Mouse (Mus musculus): Measurements from ENCODE around the gene Cyfip2. TPM values are rescaled to one million over a fixed set of nuclear protein-coding genes. Genes with fewer than 3 reads are reported as not detected.

Cyfip2 gene
- 44.6 and 47.1 TPM in 2 replicates for polyA plus RNA-seq (2012; ENCODE audit: low replicate concordance)

DNA sequence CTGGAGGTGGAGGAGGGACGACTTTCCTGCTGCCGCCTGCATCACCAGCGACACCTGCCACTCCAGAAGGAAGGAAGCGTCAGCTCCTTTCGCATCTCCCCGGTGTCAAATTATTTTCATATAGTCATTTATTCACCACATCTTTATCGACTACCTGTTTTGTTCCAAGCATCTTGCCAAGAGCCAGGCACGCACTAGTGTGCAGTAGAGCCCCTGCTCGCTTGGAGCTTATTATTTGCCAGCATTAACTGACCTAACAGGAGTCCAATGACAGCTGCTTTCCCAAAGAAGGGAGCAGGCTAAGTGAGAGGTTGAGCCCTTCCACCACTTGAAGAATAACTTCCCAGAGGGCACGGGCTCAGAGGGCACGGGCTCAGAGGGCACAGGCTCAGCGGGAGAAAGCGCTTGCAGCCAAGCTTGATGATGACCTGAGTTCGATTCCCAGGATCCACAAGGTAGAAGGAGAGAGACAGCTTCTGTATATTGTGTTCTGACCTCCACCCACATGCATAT, at the start of gene Cyfip2:
TSS of gene Cyfip2 (minus strand) at position 337 of the 513 bp plus-strand sequence.

DNA sequence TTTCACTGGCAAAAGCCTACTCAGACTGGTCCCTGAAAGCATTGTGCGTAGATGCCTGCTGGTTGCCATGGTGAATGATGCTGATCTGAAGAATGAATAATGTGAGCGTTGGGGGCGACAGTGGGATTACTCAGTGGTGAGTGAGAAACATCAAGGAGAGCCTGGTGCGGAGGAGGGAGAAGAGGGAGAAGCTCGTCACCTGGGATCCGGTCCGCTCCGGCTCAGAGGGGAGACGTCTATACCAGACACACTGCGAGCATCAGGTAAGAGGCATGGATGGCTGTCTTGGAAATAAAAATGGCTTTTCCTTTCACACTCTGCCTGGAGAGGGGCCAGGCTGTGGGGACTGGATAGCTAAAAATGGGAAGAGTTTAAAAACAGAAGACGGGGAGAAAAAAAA, 77.3 kb downstream of the Cyfip2 start, which contains the start of gene Fndc9:
TSS of gene Fndc9 (plus strand) at position 198 of the 400 bp plus-strand sequence.

DNA sequence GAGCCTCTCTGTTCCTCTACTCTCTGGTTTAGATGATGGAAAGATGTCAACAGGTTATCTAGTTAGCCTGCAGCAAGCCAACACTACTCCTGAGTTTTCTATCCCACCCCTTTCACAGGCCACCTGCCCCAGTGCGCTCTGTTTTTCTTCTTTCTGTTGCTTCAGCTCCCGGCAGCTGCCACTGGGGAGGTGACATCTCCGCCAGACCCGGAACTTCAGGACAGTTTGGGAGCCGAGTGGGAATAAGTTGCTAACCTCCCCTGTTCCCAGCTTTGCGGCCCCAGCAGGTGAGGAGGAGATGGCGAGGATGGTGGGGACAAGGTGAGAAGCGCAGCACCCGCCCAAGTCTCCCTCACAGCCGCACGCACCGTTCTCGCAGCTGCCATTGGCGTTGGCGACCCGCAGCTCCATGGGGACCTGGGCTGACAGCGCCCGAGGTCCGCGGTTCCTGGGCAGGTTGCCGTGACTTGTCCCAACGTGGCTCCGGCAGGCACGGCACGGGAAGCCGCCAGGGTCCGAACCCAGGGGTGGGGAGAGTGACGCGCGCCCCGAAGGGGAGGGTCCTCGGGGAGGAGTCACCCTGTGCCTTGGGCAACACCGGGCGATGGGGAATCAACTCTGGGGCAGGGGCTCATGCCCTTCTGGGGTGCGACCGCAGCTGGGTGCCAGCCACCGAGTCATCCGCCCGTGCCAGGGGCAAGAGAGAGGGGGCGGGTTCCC, 146.6 kb downstream of the Cyfip2 start, which contains the start of gene Nipal4:
TSS of gene Nipal4 (minus strand) at position 643 of the 720 bp plus-strand sequence.

Other genes starting within 250 kb of the Cyfip2 start
- gene Nipal4, start 146.4 kb downstream of the Cyfip2 start, polyA plus RNA-seq (2012; ENCODE audit: low replicate concordance) = 0.07 TPM in 1 of 2 replicates, not detected in the other
- gene Fndc9, start 77.3 kb downstream of the Cyfip2 start, polyA plus RNA-seq (2012; ENCODE audit: low replicate concordance) = not detected in 2 replicates
- gene Itk, start 76.7 kb upstream of the Cyfip2 start, polyA plus RNA-seq (2012; ENCODE audit: low replicate concordance) = 4.5 and 17.7 TPM in 2 replicates
- gene Fam71b, start 83.7 kb upstream of the Cyfip2 start, polyA plus RNA-seq (2012; ENCODE audit: low replicate concordance) = 1.0 and 2.1 TPM in 2 replicates
- gene Med7, start 124.1 kb upstream of the Cyfip2 start, polyA plus RNA-seq (2012; ENCODE audit: low replicate concordance) = 88.2 and 214 TPM in 2 replicates
- gene Havcr2, start 142.1 kb upstream of the Cyfip2 start, polyA plus RNA-seq (2012; ENCODE audit: low replicate concordance) = 0.77 and 0.97 TPM in 2 replicates
- not detected in 2 replicates for gene Gm12169, start 211.4 kb upstream of the Cyfip2 start, polyA plus RNA-seq (2012; ENCODE audit: low replicate concordance)

Data from hematopoietic multipotent progenitor cell, adult 10-12 weeks (in vitro differentiated cells).